Mouse (Mus musculus) forebrain, embryonic 15.5 days (tissue): ENCODE data around the gene Hoxa6. TPM values are rescaled to one million over a fixed set of nuclear protein-coding genes. Genes with fewer than 3 reads are reported as not detected.

Source experiments
- ATAC-seq: fragments of 200-750 bp; cut with Nextera tagmentation; replicated peaks from 2 replicates; pipeline ENCODE4 v1.8.0; 2017; ENCODE audit warnings: mild to moderate bottlenecking, moderate TSS enrichment, moderate library complexity
- H3K27ac ChIP-seq: fragments of 300-500 bp; sonication (generic); replicated peaks from 2 replicates; pipeline ENCODE4 v1.5.1; 2015; ENCODE audit warnings: mild to moderate bottlenecking, inconsistent platforms
- H3K27me3 ChIP-seq: fragments of 300-500 bp; sonication (generic); 2 replicates; pipeline ENCODE4 v1.6.1; 2015; ENCODE audit warnings: inconsistent platforms
- H3K36me3 ChIP-seq: fragments of 300-500 bp; sonication (generic); 2 replicates; pipeline ENCODE4 v1.6.1; 2015; ENCODE audit warnings: mild to moderate bottlenecking, inconsistent platforms
- H3K4me1 ChIP-seq: fragments of 300-500 bp; sonication (generic); 2 replicates; pipeline ENCODE4 v1.6.1; 2015; ENCODE audit warnings: inconsistent platforms
- H3K4me2 ChIP-seq: fragments of 300-500 bp; sonication (generic); replicated peaks from 2 replicates; pipeline ENCODE4 v1.6.1; 2015; ENCODE audit warnings: mild to moderate bottlenecking, inconsistent platforms
- H3K4me3 ChIP-seq: fragments of 300-500 bp; sonication (generic); 2 replicates; pipeline ENCODE4 v1.5.1; 2015; ENCODE audit warnings: mild to moderate bottlenecking, inconsistent platforms
- H3K9ac ChIP-seq: fragments of 300-500 bp; sonication (generic); replicated peaks from 2 replicates; pipeline ENCODE4 v1.6.1; 2015; ENCODE audit warnings: mild to moderate bottlenecking, inconsistent platforms
- H3K9me3 ChIP-seq: fragments of 300-500 bp; sonication (generic); 2 replicates; pipeline ENCODE4 v1.6.1; 2016; ENCODE audit warnings: inconsistent platforms
- WGBS: fragments of 180-500 bp; shearing (Covaris S2); methylation state at CpG from one replicate; pipeline ENCODE4 v1.1.7; 2015; ENCODE audit warnings: mixed read lengths; 5-methylcytosine and 5-hydroxymethylcytosine counted together
- polyA plus RNA-seq: library from polyadenylated mRNA; unstranded; fragments of >200 nt; fragmentation: Nextera tagmentation; extraction: Ambion mirVana; gene quantifications from 2 replicates; pipeline ENCODE4 v1.2.1, GENCODE M21; 2015

Gene Hoxa6
- polyA plus RNA-seq, 1 experiment from 2014 or later, result not detected

DNA sequence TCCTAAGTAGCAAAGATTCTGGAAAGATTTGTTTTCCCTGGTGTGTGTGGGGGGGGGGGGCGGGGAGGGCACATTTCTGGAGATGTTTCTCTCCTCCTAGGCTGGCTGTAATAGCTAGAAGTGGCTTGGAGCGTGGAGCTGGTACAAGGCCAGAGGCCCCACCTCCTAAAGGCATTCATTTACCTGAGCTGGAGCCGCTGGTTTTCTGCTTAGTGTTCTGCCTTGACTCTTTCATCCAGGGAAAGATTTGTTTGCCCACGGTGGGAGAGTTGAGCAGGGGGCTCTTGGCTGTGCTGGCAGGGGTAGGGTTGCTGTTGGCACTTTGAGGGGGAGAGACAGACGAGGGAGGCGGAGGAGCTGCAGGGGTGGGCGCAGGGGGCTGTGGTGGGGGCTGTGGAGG, 36.6 kb downstream of the Hoxa6 start:
- no peak for ATAC-seq
- no peak overlapping the region for H3K27ac ChIP-seq
- H3K4me2 ChIP-seq, result no peak overlapping the region
- peaks cover 95% of the 10 kb centered on the region for H3K27me3 ChIP-seq
- no peak overlapping the region for H3K4me3 ChIP-seq
- H3K9ac ChIP-seq, result no peak overlapping the region
- WGBS, result 3% methylated on average over 7 of the region's 7 CpGs
- no peaks in the 10 kb centered on the region for H3K36me3 ChIP-seq
- H3K9me3 ChIP-seq, result no peaks in the 10 kb centered on the region
- peaks cover 6% of the 10 kb centered on the region; the same call in 1 of the 2 replicates for H3K4me1 ChIP-seq

DNA sequence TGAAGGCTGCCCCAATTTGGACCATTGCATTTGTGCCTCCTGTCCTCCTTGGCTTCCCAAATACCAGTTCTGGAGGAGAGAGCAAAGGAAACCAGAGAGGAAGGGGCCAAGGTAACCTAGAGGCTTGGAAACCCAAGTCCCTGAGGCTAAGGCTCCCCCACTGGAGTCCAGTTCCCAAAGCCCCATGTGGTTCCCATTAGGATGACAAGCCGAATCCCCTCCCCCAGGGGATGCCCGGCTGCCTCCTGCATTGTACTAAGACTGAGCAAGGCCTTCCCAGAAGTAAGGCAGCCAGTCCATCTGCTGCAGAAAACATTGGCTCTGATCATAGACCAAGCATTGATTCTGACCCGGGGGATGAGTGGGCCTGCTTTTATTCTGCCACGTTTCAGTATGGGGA, 37.2 kb downstream of the Hoxa6 start:
- Histone ChIP-seq H3K27ac (no peak overlapping the region), H3K4me1 (peaks cover 6% of the 10 kb centered on the region; the same call in 1 of the 2 replicates), H3K27me3 (peaks cover 95% of the 10 kb centered on the region), H3K9me3 (no peaks in the 10 kb centered on the region), H3K36me3 (no peaks in the 10 kb centered on the region), H3K4me2 (no peak overlapping the region), H3K9ac (no peak overlapping the region), H3K4me3 (no peak overlapping the region)
- no peak for ATAC-seq
- WGBS, result 1% methylated on average over 4 of the region's 4 CpGs

DNA sequence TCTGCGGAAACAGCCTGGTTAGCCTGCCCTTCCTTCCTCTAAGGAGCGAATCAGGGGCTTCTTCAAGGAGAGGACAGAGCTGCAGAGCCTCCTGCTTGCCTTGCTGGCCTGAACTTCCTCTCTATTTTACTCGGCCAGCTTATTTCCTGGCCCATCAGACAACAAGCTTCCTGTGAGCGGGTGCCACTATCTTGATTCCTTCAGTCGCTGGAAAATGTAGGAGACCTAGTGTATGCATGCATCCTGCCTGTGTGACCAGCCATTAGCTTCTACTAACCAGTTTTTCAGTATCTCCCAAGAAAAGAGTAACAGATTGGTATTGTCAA, 37.7 kb downstream of the Hoxa6 start:
- H3K36me3 ChIP-seq, result no peaks in the 10 kb centered on the region
- H3K9me3 ChIP-seq, result no peaks in the 10 kb centered on the region
- H3K27ac ChIP-seq, result no peak overlapping the region
- H3K4me3 ChIP-seq, result no peak overlapping the region
- H3K27me3 ChIP-seq, result peaks cover 95% of the 10 kb centered on the region
- H3K4me1 ChIP-seq, result peaks cover 6% of the 10 kb centered on the region; the same call in 1 of the 2 replicates
- H3K9ac ChIP-seq, result no peak overlapping the region
- no peak for ATAC-seq
- no peak overlapping the region for H3K4me2 ChIP-seq
- WGBS, result 3% methylated on average over 5 of the region's 5 CpGs

DNA sequence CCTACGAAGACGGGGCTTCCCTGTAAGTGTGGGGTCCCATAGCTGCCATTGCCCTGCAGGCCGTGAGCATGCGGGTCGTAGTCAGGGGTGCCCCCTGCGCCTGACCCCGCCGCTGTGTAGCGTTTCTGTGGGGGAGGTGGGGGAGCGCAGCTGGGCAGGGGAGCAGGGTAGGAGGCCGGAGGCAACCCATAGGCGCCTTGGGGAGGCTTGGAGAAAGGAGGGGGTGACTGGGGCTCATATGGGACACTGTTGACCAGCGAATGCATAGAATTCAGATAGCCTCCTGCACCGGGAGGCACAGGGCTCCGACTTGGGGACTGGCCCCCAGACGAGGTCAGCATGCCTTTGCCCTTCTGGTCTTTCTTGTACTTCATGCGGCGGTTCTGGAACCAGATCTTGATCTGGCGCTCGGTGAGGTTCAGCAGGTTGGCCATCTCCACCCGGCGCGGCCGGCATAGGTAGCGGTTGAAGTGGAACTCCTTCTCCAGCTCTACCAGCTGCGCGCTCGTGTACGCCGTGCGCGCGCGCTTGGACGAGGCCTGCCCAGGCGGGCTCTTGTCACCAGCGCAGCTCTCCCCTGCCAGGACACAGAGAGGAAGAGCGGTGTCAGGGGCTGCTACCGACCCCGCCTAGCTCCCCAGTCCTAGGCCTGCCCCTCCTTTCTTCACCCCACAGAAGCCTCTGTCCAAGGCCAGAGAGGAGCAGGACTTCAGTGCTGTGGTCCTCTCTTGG, 38.2 kb downstream of the Hoxa6 start:
- Histone ChIP-seq H3K9ac (no peak overlapping the region), H3K27me3 (peaks cover 96% of the 10 kb centered on the region), H3K36me3 (no peaks in the 10 kb centered on the region), H3K4me3 (no peak overlapping the region), H3K9me3 (no peaks in the 10 kb centered on the region), H3K4me1 (peaks cover 6% of the 10 kb centered on the region; the same call in 1 of the 2 replicates), H3K27ac (no peak overlapping the region), H3K4me2 (no peak overlapping the region)
- under 1% methylated on average over 39 of the region's 40 CpGs for WGBS
- ATAC-seq, result no peak

DNA sequence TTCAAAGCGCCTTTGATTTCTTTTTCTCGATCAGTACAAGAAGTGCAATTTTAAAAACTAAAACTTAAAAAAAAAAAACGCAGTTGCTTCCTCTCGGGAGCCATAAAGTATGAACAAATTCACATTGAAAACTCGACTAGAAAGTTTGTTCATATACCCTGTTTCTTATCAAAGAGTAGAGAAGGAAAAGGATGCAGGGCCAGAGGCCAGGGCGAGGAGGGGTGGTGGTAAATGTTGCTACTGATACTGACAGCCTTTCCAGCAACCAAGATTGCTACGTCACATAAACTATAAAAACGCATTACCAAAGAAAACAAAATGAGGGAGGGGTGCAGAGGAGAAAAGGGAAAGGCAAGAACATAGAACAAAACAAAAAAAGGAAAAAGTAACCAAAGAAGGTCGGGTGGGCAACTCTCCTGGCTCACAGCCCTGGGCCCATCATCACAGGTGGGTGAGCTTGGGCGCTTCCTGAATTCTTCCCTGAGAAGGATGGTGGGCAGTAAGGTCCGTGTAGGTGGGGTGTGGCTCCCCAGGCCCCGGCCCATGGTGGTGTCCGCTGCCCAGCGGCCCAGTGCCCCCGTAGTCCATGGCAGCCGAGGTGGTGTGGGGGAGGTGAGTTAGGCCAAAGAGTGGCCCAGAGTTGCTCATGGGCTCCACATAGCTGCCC, 38.9 kb downstream of the Hoxa6 start:
- H3K27ac ChIP-seq, result no peak overlapping the region
- H3K9ac ChIP-seq, result no peak overlapping the region
- peaks cover 6% of the 10 kb centered on the region; the same call in 1 of the 2 replicates for H3K4me1 ChIP-seq
- WGBS, result 2% methylated on average over 16 of the region's 16 CpGs
- no peak overlapping the region for H3K4me2 ChIP-seq
- peaks cover 96% of the 10 kb centered on the region for H3K27me3 ChIP-seq
- H3K9me3 ChIP-seq, result no peaks in the 10 kb centered on the region
- H3K36me3 ChIP-seq, result no peaks in the 10 kb centered on the region
- no peak overlapping the region for H3K4me3 ChIP-seq
- ATAC-seq, result no peak

DNA sequence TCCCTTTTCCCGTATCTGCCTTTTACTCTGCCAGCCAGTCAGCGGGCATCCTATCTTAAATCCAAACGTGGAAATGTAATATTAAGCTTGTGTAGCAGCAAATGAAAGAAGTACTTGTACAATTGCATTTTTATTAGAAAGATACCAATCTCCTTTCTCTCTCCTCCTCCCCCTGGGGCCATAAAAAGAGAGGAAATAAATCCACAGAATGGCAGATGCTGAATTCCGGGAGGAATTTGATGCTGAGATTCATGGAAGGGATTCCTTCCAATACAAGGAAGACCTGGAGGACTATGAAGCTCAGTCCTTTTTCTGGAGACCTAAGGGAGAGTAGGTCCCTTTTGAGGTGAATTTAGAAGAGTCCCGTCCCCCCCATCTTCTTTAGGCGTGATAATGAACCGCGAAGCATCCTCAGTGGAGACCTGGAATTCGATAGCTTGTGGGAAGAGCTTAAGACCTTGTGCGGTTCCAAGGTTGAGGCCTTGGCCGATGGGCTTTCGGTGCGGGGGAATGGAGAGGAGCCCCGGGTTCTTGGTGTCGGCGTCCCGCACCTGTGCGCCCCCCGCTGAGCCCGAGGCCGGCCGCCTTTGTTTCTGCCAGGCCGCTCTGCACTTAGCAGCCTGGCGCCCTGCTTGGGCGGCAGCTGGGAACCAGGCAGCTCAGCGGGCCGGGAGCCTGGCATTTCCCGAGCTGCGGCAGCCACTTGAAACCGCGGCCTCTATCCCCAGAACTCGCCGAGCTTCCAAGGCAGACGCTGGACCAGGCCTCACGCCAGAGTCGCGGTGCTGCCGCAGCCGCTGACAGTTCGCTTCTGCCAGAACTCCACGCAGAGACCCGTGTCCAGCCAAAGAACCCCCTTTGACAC, 40.1 kb downstream of the Hoxa6 start:
- Histone ChIP-seq H3K9me3 (no peaks in the 10 kb centered on the region), H3K4me2 (no peak overlapping the region), H3K9ac (no peak overlapping the region), H3K4me3 (no peak overlapping the region), H3K4me1 (peaks cover 6% of the 10 kb centered on the region; the same call in 1 of the 2 replicates), H3K27me3 (peaks cover 96% of the 10 kb centered on the region), H3K36me3 (no peaks in the 10 kb centered on the region), H3K27ac (no peak overlapping the region)
- no peak for ATAC-seq
- 1% methylated on average over 42 of the region's 42 CpGs for WGBS

DNA sequence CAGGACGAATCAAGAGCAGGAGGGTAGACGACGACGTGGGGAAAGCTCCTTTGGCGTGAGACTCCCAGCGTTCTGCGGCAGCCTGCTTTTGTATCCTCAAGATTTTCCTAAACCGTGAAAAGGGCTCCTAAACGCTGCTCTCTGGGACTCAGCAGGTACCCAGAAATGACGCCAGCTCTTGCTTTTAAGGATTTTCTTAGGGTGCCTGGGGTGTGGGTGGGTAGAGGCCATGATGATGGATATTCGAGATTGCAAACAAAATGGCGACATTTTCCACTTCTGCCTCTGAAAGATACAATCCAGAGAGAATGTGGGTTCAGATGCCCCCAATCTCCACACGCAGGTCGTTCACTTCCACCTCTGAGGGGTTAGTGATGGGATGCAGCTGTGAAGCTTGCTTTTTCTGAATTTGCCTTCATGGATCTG, 40.8 kb downstream of the Hoxa6 start:
- ATAC-seq, result no peak
- no peak overlapping the region for H3K27ac ChIP-seq
- no peak overlapping the region for H3K9ac ChIP-seq
- H3K27me3 ChIP-seq, result peaks cover 96% of the 10 kb centered on the region
- peaks cover 5% of the 10 kb centered on the region; the same call in 1 of the 2 replicates for H3K4me1 ChIP-seq
- H3K36me3 ChIP-seq, result no peaks in the 10 kb centered on the region
- H3K4me2 ChIP-seq, result no peak overlapping the region
- WGBS, result 2% methylated on average over 14 of the region's 14 CpGs
- no peak overlapping the region for H3K4me3 ChIP-seq
- H3K9me3 ChIP-seq, result no peaks in the 10 kb centered on the region

DNA sequence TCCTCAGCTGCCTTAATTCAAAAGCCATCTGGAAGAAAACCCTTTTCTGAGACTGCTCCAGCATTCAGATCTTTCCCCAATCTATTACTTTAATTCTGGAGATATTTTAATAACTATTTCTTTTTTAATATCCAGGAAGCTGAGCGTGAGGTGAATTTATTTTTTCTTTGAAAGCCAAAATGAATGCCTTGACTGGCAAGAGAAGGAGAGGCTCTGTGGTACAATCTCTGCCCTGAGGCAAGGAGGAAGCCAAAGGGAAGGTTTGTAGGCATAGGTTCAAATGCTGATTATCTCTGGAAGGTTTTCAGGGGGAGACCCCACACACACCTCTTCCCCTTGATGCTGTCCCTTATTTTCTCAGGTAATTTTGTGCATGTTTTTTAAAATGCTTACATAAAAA, 41.3 kb downstream of the Hoxa6 start:
- 11% methylated on average over 1 of the region's 1 CpGs for WGBS
- ATAC-seq, result no peak
- peaks cover 95% of the 10 kb centered on the region for H3K27me3 ChIP-seq

DNA sequence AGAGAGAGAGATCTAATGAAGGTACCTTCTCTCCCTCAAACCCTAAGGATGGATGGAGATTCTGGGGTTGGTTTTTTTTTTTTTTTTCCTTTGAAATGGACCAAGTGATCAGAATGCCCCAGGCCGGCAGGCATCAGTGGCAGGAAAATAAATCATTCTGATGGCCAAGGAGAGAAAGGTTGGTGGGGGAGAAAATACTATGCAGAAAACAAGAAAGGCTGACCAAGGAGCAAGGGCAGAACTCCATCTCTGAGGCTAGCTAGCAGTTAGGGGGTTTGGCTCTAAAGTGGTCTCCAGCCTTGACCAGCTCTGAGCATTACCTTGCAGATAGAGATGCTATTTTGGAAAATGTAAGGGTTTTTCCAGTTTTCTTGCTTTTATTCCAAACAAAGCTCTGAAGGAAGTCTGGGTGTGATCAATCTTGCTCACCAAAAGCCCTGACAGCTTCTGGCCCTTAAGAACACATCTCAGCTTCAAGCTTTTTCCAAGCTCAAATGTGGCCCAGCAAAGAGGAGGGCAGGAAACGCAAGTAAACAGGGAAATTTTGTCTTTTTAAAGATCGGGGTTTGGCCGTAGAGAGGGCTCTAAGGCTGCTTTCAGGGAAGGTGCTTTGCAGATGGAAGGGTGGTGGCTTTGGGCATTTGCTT, 42.0 kb downstream of the Hoxa6 start:
- Histone ChIP-seq H3K4me3 (no peak overlapping the region), H3K4me2 (no peak overlapping the region), H3K27me3 (peaks cover 95% of the 10 kb centered on the region), H3K36me3 (no peaks in the 10 kb centered on the region), H3K9me3 (no peaks in the 10 kb centered on the region), H3K4me1 (no peaks in the 10 kb centered on the region), H3K9ac (no peak overlapping the region), H3K27ac (no peak overlapping the region)
- WGBS, result 2% methylated on average over 4 of the region's 4 CpGs
- ATAC-seq, result no peak

More for the DNA sequence above, 41.3 kb downstream of the Hoxa6 start:
- Histone ChIP-seq H3K9me3 (no peaks in the 10 kb centered on the region), H3K36me3 (no peaks in the 10 kb centered on the region), H3K4me3 (no peak overlapping the region), H3K27ac (no peak overlapping the region), H3K4me2 (no peak overlapping the region), H3K4me1 (no peaks in the 10 kb centered on the region), H3K9ac (no peak overlapping the region)

DNA sequence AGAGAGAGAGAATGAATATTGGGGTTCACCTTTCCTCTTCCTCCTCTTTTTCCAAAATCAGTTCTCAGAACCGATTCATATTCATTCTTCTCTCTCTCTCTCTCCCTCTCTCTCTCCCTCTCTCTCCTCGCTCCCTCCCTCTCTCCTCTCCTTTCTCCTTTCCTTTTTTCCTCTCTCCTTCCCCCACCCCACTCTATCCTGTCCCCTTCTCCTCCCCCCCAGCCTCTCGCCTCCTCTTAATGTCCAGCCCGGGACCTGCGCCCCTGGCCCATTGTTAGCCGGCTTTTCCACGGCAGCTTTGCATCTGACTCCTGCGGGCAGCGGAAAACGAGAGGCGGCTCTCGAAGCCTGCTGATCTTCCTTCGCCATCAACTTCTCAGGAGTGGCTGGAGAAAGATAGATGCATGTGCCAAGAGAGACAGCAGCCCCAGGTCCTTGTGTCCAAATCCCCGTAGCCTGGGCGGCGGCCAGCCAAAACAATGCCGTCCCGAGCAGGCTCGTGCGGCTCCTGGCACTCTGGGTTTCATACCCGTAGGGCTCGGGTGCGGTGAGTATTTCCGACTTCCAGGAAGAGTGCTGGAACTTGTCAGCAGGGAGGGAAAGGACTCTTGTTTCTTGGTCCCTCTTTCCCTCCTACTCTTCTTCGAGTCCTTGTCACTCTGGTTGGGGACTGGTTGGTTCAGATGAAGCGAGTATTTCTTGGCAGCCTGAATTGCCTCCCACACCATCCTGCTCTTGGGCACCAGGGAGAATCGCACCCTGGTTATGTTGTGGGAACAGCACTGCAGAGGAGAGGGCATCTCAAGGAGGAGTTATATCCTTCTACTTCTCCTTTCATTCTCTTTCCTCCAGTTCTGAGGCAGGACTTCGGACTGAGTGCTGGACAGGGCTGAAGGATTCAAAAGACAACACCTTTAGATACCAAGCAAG, 42.8 kb downstream of the Hoxa6 start:
- H3K27ac ChIP-seq, result no peak overlapping the region
- WGBS, result 1% methylated on average over 28 of the region's 28 CpGs
- H3K9me3 ChIP-seq, result no peaks in the 10 kb centered on the region
- no peak for ATAC-seq
- H3K4me1 ChIP-seq, result no peaks in the 10 kb centered on the region
- H3K4me3 ChIP-seq, result no peak overlapping the region
- no peaks in the 10 kb centered on the region for H3K36me3 ChIP-seq
- H3K4me2 ChIP-seq, result no peak overlapping the region
- H3K27me3 ChIP-seq, result peaks cover 93% of the 10 kb centered on the region
- H3K9ac ChIP-seq, result no peak overlapping the region
